Mouse (Mus musculus) cerebellum, postnatal 36 days (tissue): ENCODE measurements around the gene Myo10.
A peak's percentile ranks its signal among the peaks of the same experiment; 100 is the strongest.

Source experiments
- DNase-seq, 2 experiments: peaks; one replicate each; pipeline ENCODE4 v3.0.0; 2021 to 2022; ENCODE audit warnings: mixed read lengths in 2 of 2

Myo10 gene

GRCm38 (mm10) chr15:25726814-25727213 is 104.5 kb downstream of the Myo10 start:
- DNase-seq: no peak

- DNase-seq: no peak
Measured at GRCm38 (mm10) chr15:25728501-25728900, 106.2 kb downstream of the Myo10 start.

- DNase-seq: no peak
Measured at GRCm38 (mm10) chr15:25731053-25731452, 108.7 kb downstream of the Myo10 start.

GRCm38 (mm10) chr15:25732758-25733428 is 110.6 kb downstream of the Myo10 start:
- DNase-seq: peak; percentile 62 to 63

DNA sequence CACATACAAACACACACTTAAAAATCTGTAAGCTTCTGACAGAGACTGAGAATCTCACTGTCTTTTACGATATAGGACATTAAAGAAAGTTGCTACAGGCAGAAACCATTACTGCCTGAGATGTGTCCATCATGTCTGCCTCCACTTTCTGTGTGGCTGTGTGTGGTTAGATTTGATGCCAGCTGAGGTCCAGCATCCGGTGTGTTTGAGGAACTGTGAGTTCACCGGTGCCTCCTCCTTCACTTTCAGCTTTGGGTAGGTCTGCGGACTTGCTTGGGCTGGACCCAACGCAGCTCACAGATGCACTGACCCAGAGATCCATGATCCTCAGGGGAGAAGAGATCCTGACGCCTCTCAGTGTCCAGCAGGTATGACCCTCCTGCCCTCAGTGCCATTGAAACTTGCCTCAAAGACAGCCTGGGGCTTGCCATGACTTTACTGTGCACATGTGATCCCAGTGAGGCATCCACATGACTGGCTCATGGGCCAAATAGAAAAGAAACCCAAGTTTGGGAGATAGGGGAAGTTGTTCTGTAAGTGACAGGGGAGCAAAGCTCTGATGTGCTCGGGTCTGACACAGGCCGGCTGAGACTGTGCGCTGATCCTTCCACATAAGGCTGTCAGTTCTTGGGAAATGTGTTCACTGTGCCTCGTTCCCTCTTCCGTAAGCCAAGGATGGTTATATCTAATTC is 111.6 kb downstream of the Myo10 start:
- no peak for DNase-seq

- DNase-seq: no peak
Measured at GRCm38 (mm10) chr15:25736531-25736930, 114.2 kb downstream of the Myo10 start.

GRCm38 (mm10) chr15:25740271-25740670 is 117.9 kb downstream of the Myo10 start:
- no peak for DNase-seq

- DNase-seq: no peak
Measured at GRCm38 (mm10) chr15:25742196-25742595, 119.9 kb downstream of the Myo10 start.

GRCm38 (mm10) chr15:25751510-25751909 is 129.2 kb downstream of the Myo10 start:
- DNase-seq: no peak

- no peak for DNase-seq
Measured at GRCm38 (mm10) chr15:25752597-25752996, 130.3 kb downstream of the Myo10 start.

DNA sequence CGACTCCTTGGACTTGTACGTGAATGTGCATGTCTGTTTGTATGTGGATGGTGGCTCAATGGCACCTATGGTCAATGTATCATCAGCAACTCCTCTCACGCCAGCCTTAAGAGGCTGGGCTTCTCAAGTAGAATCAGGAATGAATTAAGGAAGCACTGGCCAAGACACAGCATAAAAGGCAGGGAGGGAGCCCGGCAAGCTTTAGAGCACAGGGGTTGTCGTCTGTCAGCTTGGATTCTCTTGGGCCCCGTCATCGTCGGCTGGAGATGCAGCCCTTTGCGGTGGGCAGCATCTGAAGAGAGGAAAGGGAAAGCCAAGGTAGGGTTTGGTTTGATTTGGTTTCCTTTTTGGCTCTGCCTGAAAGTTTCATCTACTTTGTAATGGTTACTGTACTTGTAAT is 130.7 kb downstream of the Myo10 start:
- no peak for DNase-seq

DNA sequence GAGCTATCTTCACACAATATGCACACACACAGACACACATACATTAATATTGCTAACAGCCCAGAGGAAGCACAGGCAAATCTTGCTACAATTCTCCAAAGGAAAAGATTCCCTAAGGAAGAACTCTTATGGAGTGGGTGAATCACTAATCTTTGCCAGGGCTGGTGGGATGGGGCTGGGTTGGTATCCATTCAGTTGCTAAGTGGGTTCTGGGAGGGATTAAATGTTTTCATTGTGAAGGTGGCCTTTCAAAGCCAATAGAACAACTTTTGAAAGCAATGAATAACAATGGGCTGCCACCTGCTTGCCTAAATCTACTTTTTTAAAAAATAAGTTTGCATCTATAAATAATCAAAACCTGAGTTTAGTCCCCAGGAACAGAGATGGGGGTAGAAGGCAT is 131.6 kb downstream of the Myo10 start:
- DNase-seq: no peak

- no peak for DNase-seq
Measured at GRCm38 (mm10) chr15:25754342-25754951, 132.1 kb downstream of the Myo10 start.

GRCm38 (mm10) chr15:25755536-25755935 is 133.2 kb downstream of the Myo10 start:
- DNase-seq: no peak

GRCm38 (mm10) chr15:25756072-25756471 is 133.7 kb downstream of the Myo10 start:
- DNase-seq: no peak

- DNase-seq: no peak
Measured at GRCm38 (mm10) chr15:25758037-25758436, 135.7 kb downstream of the Myo10 start.

DNA sequence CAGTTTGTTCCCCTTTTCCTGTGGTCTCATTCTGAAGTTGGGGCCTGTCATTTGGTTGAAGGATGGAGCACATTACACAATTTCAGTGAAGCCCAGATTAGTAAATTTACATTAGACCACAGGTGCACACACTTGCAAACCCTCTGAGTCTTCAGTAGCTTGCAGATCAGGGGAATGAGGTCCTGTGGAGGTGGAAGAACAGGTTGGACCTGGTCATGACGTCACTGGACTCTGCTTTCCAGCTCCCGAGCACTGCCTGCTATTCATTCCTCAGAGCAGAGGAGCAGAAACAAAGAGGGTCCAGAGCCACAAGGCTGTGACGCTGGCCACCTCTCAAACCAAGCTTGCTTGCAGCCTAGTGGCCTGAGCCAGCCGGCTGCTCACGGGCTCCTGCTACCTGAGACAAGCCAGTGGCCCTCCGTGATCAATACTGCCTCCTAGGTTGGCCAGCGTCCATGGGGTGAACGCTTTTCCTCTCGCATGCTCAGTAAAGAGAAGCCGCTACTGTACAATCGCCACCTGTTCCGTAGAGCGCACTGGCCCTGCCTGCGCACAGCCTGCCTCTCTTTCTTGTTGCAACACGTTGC is 136.3 kb downstream of the Myo10 start:
- DNase-seq: no peak

- no peak for DNase-seq
Measured at GRCm38 (mm10) chr15:25760304-25760703, 138.0 kb downstream of the Myo10 start.

- no peak for DNase-seq
Measured at GRCm38 (mm10) chr15:25761049-25761448, 138.7 kb downstream of the Myo10 start.

DNA sequence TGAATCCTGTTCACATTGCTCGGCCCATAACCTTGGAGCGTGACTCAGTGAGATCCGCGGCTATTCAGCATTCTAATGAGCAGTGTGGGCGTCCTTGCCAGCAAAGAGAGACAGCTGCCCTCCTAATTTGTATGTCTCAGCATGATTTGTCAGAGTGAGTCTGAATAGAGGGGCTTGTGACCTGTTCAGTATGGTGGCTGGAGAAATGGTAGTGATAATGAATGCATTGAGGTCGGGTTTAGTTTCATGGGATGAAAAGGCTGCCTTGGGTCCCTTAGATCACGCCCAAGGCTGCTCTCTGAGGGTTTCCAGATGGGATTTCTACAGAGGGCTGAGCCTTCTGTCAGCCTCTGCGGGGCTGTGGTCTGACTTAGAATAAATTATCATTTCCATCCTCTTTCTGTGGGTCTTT is 139.5 kb downstream of the Myo10 start:
- no peak for DNase-seq

DNA sequence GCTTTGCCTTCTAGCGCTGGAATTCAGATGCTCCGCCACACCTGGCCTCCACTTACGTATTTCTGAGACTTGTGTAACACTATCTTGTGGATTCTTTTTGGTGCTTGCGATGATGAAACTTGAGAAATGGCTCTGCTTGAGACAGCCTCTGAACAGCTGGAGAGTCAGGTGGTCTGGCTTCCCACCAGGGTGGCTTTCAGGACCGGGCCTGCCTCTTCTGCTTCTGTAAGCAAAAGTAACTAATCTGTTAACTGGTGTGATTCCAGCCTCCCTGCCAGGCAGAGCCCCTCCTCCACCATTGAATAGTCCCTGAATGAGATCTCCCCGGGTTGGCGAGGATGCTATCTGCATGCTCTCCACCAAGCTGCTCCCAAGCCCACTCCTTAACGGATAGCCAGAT is 140.0 kb downstream of the Myo10 start:
- no peak for DNase-seq

GRCm38 (mm10) chr15:25763106-25763505 is 140.8 kb downstream of the Myo10 start:
- DNase-seq: no peak

DNA sequence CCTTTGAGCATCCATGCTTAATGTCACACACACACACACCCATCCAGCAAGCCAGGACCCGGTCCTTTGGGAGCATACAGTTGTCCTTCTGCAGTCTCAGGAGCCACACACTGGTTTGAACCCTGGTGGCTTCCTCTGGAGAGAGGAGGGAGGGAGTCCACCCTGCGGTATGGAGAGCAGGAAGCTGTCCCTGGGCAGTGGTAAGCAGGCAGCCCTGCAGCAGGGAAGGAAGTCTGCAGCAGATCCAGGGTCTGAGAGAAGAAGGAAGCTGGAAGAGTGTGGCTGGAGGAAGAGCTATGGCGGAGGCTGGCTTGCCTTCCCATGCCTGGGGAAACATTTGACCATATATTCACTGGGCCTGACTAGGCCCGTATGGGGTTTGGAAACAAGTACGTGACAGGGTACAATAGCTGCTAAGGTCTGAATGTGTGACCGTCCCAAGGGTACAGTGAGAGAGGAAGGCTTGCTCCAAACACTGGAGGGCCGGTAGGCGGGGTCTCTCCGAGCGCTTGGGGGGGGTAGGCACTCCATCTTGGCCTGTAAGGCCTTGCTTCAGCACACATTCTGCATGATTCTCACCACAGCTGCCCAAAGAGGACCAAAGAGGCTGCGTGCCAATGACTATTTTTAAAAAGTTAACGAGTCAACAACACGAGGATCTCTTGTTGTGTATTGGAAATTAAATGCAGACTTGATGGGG is 142.5 kb downstream of the Myo10 start:
- no peak for DNase-seq
